Mouse (Mus musculus) hindbrain, embryonic 13.5 days (tissue): ENCODE data around the gene Iqcb1. TPM values are rescaled to one million over a fixed set of nuclear protein-coding genes. Genes with fewer than 3 reads are reported as not detected.
"Not testable (repeated sequence)": the region's sequence is repeated elsewhere in the genome, so short reads cannot be mapped to it uniquely, and the experiment has no call there.

ENCODE experiments used
- ATAC-seq: fragments of 200-750 bp; cut with Nextera tagmentation; 2 replicates; pipeline ENCODE4 v1.8.0; 2017; ENCODE audit warnings: moderate TSS enrichment; ENCODE audit not compliant: low FRiP score
- H3K27ac ChIP-seq: fragments of 300-500 bp; sonication (generic); 2 replicates; pipeline ENCODE4 v1.5.1; 2015; ENCODE audit warnings: inconsistent platforms, mild to moderate bottlenecking, moderate library complexity
- H3K27me3 ChIP-seq: fragments of 300-500 bp; sonication (generic); 2 replicates; pipeline ENCODE4 v1.6.1; 2015; ENCODE audit warnings: mild to moderate bottlenecking, inconsistent platforms
- H3K36me3 ChIP-seq: fragments of 300-500 bp; sonication (generic); 2 replicates; pipeline ENCODE4 v1.6.1; 2015; ENCODE audit warnings: mild to moderate bottlenecking, inconsistent platforms
- H3K4me1 ChIP-seq: fragments of 300-500 bp; sonication (generic); replicated peaks from 2 replicates; pipeline ENCODE4 v1.6.1; 2015; ENCODE audit warnings: inconsistent platforms
- H3K4me2 ChIP-seq: fragments of 300-500 bp; sonication (generic); 2 replicates; pipeline ENCODE4 v1.6.1; 2015; ENCODE audit warnings: inconsistent platforms, mild to moderate bottlenecking, moderate library complexity
- H3K4me3 ChIP-seq: fragments of 300-500 bp; sonication (generic); 2 replicates; pipeline ENCODE4 v1.5.1; 2015; ENCODE audit warnings: mild to moderate bottlenecking, inconsistent platforms
- H3K9ac ChIP-seq: fragments of 300-500 bp; sonication (generic); 2 replicates; pipeline ENCODE4 v1.6.1; 2015; ENCODE audit warnings: mild to moderate bottlenecking, inconsistent platforms
- H3K9me3 ChIP-seq: fragments of 300-500 bp; sonication (generic); 2 replicates; pipeline ENCODE4 v1.6.1; 2016; ENCODE audit warnings: inconsistent platforms
- WGBS: fragments of 180-500 bp; shearing (Covaris S2); methylation state at CpG from one replicate; pipeline ENCODE4 v1.1.7; 2015; 5-methylcytosine and 5-hydroxymethylcytosine counted together
- polyA plus RNA-seq: library from polyadenylated mRNA; unstranded; fragments of >200 nt; fragmentation: Nextera tagmentation; extraction: Ambion mirVana; gene quantifications from 2 replicates; pipeline ENCODE4 v1.2.1, GENCODE M21; 2015

Iqcb1 gene
- polyA plus RNA-seq, 1 experiment from 2014 or later = 68.8 TPM

DNA sequence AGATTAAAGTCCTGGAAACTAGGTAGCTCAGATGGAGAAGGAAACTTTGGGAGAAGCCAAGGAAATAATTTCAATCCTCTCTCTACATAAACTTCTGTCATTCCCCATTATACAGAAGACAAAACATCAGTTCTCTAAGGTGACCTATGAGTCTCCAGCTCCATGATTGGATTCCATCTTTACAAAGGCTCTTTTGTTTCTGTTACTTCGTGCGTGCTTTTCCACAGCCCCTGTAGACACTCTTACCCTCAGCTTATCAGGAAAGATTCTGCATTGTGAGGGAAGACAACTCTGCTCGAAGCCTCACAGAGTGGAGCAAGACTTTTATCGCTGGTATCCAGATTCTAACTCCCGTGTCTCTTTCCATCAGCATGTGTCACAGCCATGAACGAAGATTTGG, 8.2 kb upstream of the Iqcb1 start:
- H3K27me3 ChIP-seq = no peaks in the 10 kb centered on the region
- WGBS = 64% methylated on average over 6 of the region's 6 CpGs

DNA sequence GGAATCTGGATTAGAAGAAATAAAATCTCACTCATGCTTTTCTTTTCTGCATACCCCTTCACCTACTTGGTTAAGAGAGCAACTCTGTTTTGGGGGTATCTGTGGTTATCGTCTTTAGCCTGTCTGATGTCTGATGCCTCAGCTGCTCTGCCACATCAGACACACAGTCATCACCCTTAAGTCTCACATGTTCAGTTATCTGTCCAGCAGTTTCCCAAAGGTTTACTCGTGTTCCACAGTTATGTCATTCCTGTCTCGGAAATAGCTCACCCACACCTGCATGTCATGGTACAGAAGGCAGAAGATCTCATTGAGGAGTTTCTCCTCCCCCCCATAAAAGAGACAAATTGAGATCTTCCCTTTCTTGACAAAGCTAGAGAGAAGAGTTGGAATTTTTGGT, 7.4 kb upstream of the Iqcb1 start:
- 86% methylated on average over 3 of the region's 3 CpGs for WGBS
- H3K4me3 ChIP-seq = no peak overlapping the region
- H3K36me3 ChIP-seq = no peaks in the 10 kb centered on the region
- no peaks in the 10 kb centered on the region for H3K27me3 ChIP-seq
- ATAC-seq = no peak
- H3K27ac ChIP-seq = no peak overlapping the region
- no peaks in the 10 kb centered on the region for H3K9me3 ChIP-seq
- H3K9ac ChIP-seq = no peak overlapping the region
- H3K4me2 ChIP-seq = no peak overlapping the region
- H3K4me1 ChIP-seq = no peaks in the 10 kb centered on the region

More for the DNA sequence above, 8.2 kb upstream of the Iqcb1 start:
- Histone ChIP-seq H3K4me3 (no peak overlapping the region), H3K4me1 (no peaks in the 10 kb centered on the region), H3K36me3 (no peaks in the 10 kb centered on the region), H3K9me3 (no peaks in the 10 kb centered on the region), H3K9ac (no peak overlapping the region), H3K27ac (no peak overlapping the region), H3K4me2 (no peak overlapping the region)
- no peak for ATAC-seq

GRCm38 (mm10) chr16:36821474-36821873, 6.7 kb upstream of the Iqcb1 start:
- ATAC-seq = no peak
- no peaks in the 10 kb centered on the region for H3K9me3 ChIP-seq
- no peak overlapping the region for H3K4me2 ChIP-seq
- no peak overlapping the region for H3K27ac ChIP-seq
- no peaks in the 10 kb centered on the region for H3K4me1 ChIP-seq
- H3K4me3 ChIP-seq = no peak overlapping the region
- no peak overlapping the region for H3K9ac ChIP-seq
- H3K36me3 ChIP-seq = no peaks in the 10 kb centered on the region
- 9% methylated on average over 3 of the region's 3 CpGs for WGBS
- H3K27me3 ChIP-seq = peaks cover 5% of the 10 kb centered on the region; the same call in 1 of the 2 replicates

GRCm38 (mm10) chr16:36827611-36828053, 553 bp upstream of the Iqcb1 start:
- Histone ChIP-seq H3K27me3 (peaks cover 10% of the 10 kb centered on the region), H3K9me3 (no peaks in the 10 kb centered on the region), H3K4me1 (peaks cover 9% of the 10 kb centered on the region), H3K4me3 (peak overlapping the region; percentile 89), H3K36me3 (no peaks in the 10 kb centered on the region), H3K9ac (peak overlapping the region; percentile 59), H3K4me2 (peak overlapping the region; percentile 78), H3K27ac (no peak overlapping the region)
- WGBS = 6% methylated on average over 11 of the region's 11 CpGs
- ATAC-seq = no peak

GRCm38 (mm10) chr16:36828820-36829219, 635 bp downstream of the Iqcb1 start:
- 4% methylated on average over 11 of the region's 11 CpGs for WGBS

GRCm38 (mm10) chr16:36846894-36847293, 18.7 kb downstream of the Iqcb1 start:
- not testable (repeated sequence) for ATAC-seq, H3K9me3 ChIP-seq, H3K27me3 ChIP-seq, H3K9ac ChIP-seq, H3K4me1 ChIP-seq, H3K4me3 ChIP-seq, H3K27ac ChIP-seq, H3K4me2 ChIP-seq
- 92% methylated on average over 1 of the region's 1 CpGs for WGBS
- peaks cover 25% of the 10 kb centered on the region for H3K36me3 ChIP-seq

More at GRCm38 (mm10) chr16:36828820-36829219, 635 bp downstream of the Iqcb1 start:
- peak; percentile 33 for ATAC-seq
- H3K4me3 ChIP-seq = peak overlapping the region; percentile 89
- H3K4me1 ChIP-seq = peaks cover 9% of the 10 kb centered on the region
- H3K27ac ChIP-seq = peak overlapping the region; percentile 76
- H3K27me3 ChIP-seq = peaks cover 10% of the 10 kb centered on the region
- H3K9ac ChIP-seq = peak overlapping the region; percentile 85
- H3K4me2 ChIP-seq = peak overlapping the region; percentile 78
- no peaks in the 10 kb centered on the region for H3K36me3 ChIP-seq
- H3K9me3 ChIP-seq = no peaks in the 10 kb centered on the region

DNA sequence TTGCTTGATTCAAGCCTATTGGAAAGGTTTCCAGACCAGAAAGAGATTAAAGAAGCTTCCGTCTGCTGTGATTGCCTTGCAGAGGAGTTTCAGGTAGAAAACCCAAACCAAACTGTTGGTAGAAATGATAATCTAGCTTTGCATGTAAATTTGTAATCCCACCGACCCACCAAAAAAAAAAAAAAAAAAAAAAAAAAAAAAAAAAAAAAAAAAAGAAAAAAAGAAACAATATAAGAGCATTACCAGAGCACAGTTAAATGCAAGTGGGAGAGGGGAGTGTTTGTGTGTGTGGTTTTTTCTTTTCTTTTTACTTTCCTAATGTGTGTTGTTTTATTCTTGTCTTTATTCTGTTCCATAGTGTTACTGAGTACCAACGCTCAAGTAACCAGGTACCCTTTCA, 23.0 kb downstream of the Iqcb1 start:
- Histone ChIP-seq H3K27me3 (no peaks in the 10 kb centered on the region), H3K36me3 (peaks cover 31% of the 10 kb centered on the region)
- 98% methylated on average over 3 of the region's 3 CpGs for WGBS

DNA sequence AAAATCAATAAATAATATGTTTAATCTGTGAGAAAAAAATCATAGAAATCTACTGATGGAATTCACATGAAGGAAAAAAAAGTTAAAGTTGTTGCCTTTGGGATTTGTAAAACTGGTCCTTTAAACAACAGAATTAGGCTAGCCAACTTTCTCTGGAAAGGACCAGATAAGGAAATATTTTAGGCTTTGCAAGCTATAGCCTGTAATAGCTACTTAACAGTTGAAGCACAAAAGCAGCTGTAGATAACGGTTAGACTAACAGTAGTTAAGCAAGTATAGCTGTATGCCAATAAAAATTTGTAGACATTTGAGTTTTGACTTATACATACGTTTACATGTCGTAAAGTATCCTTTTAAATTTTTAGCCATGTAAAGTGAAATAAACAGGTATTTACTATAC, 35.4 kb downstream of the Iqcb1 start:
- WGBS = 97% methylated on average over 3 of the region's 3 CpGs
- Histone ChIP-seq H3K4me1 (no peaks in the 10 kb centered on the region), H3K36me3 (peaks cover 40% of the 10 kb centered on the region), H3K4me3 (no peak overlapping the region), H3K27ac (no peak overlapping the region), H3K27me3 (no peaks in the 10 kb centered on the region), H3K9me3 (no peaks in the 10 kb centered on the region), H3K9ac (no peak overlapping the region), H3K4me2 (no peak overlapping the region)
- ATAC-seq = no peak

More for the DNA sequence above, 23.0 kb downstream of the Iqcb1 start:
- no peak overlapping the region for H3K4me2 ChIP-seq
- H3K4me3 ChIP-seq = no peak overlapping the region
- no peaks in the 10 kb centered on the region for H3K9me3 ChIP-seq
- H3K27ac ChIP-seq = no peak overlapping the region
- ATAC-seq = no peak
- no peak overlapping the region for H3K9ac ChIP-seq
- H3K4me1 ChIP-seq = no peaks in the 10 kb centered on the region

DNA sequence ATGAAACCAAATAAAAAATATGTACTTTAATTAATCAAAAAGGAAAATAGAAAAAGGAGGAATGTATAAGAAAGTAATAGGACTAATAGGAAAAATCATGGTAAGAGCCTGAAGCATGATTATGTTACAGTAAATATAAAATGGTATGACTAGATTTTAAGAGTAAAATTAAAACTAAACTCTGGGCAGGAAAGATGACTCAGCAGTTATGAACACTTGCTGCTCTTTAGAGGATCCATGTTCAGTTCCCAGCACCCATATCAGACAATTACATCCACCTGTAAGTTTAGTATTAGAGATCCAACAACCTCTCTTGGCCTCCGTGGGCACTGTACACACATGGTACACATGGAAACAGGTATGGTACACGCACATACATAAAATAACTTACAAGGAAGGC, 41.3 kb downstream of the Iqcb1 start:
- Histone ChIP-seq H3K4me1 (peaks cover 6% of the 10 kb centered on the region), H3K27ac (no peak overlapping the region), H3K4me3 (no peak overlapping the region), H3K9ac (no peak overlapping the region), H3K27me3 (no peaks in the 10 kb centered on the region), H3K4me2 (no peak overlapping the region), H3K36me3 (peaks cover 48% of the 10 kb centered on the region), H3K9me3 (no peaks in the 10 kb centered on the region)
- 86% methylated on average over 2 of the region's 2 CpGs for WGBS
- ATAC-seq = no peak

DNA sequence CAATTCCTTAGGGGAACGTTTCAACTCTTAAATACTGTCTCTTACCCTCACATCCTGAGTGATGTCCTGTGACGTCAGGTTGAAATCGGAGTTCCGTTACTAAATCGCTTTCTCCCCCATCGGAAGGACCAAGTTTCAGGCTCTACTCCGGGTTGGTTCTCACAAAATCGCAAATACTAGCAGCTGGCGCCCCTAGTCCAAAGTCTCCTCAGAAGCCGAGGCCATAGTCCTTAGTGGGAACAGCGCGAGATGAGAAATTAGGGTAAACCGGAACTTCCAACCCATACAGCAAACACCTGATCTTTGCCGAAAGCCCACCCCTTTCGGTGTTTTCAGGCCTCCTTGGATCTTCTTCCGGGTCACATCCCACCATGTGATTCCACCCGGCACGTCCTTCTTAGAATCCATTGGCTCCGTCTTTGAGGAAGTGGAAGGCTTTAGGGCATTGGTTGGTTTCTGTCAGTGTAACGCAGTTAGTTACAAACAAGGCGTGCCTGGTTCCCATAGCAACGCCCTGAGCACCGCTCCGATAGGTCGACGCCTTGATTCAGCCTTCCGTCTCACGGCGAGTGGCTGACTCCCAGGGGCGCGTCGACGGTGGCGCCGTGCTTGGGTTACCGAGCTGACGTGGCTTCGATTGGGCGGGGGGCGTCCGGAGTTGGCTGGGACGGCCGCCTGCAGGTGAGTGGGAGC, 46.5 kb downstream of the Iqcb1 start, which contains the start of the genes Eaf2 and Golgb1:
TSS of gene Eaf2 (minus strand) at position 421 of the 693 bp plus-strand sequence.
TSS of gene Golgb1 (plus strand) at position 558 of the 693 bp plus-strand sequence.
- under 1% methylated on average over 43 of the region's 43 CpGs for WGBS
- peaks cover 19% of the 10 kb centered on the region for H3K36me3 ChIP-seq
- ATAC-seq = peak; percentile 100
- peak within 1 kb of the TSS; percentile 87 for H3K27ac ChIP-seq
- no peaks in the 10 kb centered on the region for H3K27me3 ChIP-seq
- peak within 1 kb of the TSS; percentile 89 for H3K9ac ChIP-seq
- H3K9me3 ChIP-seq = no peaks in the 10 kb centered on the region
- peaks cover 29% of the 10 kb centered on the region for H3K4me1 ChIP-seq
- peak within 1 kb of the TSS; percentile 91 for H3K4me3 ChIP-seq
- H3K4me2 ChIP-seq = peak within 1 kb of the TSS; percentile 78

DNA sequence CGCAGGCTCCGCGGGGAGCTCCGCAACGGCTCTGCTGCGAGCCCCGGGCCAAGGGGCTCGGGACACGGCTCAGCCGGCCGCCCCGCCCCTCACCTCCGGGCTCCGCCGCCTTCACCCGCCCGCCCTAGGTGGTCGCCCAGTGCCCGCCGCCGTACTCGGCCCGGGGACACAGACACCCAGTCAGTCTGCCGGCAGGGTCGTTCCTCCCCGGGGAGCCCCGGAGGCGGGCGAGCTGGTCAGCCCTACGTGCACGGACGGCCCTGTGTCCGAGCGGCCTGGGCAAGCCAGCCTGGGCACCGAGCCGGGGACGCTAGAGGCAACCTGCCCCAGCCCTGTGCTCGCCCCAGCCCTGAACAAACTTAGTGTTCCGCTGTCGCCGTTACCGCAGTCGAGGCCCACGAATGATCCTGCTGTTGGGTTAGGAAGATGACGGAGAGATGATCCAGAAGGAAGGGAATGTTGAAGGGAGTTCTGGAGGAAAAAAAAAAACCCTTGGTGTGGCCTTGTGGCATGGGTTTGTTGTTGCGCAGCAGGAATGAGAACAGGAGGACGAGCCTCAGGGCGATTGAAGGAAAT, 47.2 kb downstream of the Iqcb1 start:
- H3K4me3 ChIP-seq = peak overlapping the region; percentile 91
- H3K36me3 ChIP-seq = peaks cover 18% of the 10 kb centered on the region
- peak overlapping the region; percentile 87 for H3K27ac ChIP-seq
- H3K27me3 ChIP-seq = no peaks in the 10 kb centered on the region
- under 1% methylated on average over 48 of the region's 48 CpGs for WGBS
- peak; percentile 85 for ATAC-seq
- H3K4me2 ChIP-seq = peak overlapping the region; percentile 78
- H3K4me1 ChIP-seq = peaks cover 31% of the 10 kb centered on the region
- H3K9ac ChIP-seq = peak overlapping the region; percentile 89
- H3K9me3 ChIP-seq = no peaks in the 10 kb centered on the region

- no peak overlapping the region for H3K4me3 ChIP-seq
- no peak for ATAC-seq
- peaks cover 31% of the 10 kb centered on the region for H3K4me1 ChIP-seq
- H3K4me2 ChIP-seq = no peak overlapping the region
- no peak overlapping the region for H3K9ac ChIP-seq
- H3K27me3 ChIP-seq = no peaks in the 10 kb centered on the region
- H3K9me3 ChIP-seq = no peaks in the 10 kb centered on the region
- 81% methylated on average over 5 of the region's 5 CpGs for WGBS
- H3K36me3 ChIP-seq = peaks cover 5% of the 10 kb centered on the region; the same call in 1 of the 2 replicates
- no peak overlapping the region for H3K27ac ChIP-seq
Observed at GRCm38 (mm10) chr16:36877316-36877715, 49.1 kb downstream of the Iqcb1 start.
